Mouse (Mus musculus): ENCODE measurements around the gene Prex1. TPM values are rescaled to one million over a fixed set of nuclear protein-coding genes. Genes with fewer than 3 reads are reported as not detected.

Gene Prex1
- polyA plus RNA-seq, 1 experiment from 2014 or later: 38.8 TPM

Other genes starting within 250 kb of the Prex1 start
- gene Trp53rkb, start 78.7 kb upstream of the Prex1 start, polyA plus RNA-seq (2015; fragmentation: Nextera tagmentation; extraction: Ambion mirVana): 8.2 and 9.8 TPM in 2 replicates
- gene Arfgef2, start 91.8 kb upstream of the Prex1 start, polyA plus RNA-seq (2015; fragmentation: Nextera tagmentation; extraction: Ambion mirVana): 2.9 and 3.0 TPM in 2 replicates
- gene Cse1l, start 192.2 kb upstream of the Prex1 start, polyA plus RNA-seq (2015; fragmentation: Nextera tagmentation; extraction: Ambion mirVana): 101 TPM in 2 replicates